In the genomic region with DNA sequence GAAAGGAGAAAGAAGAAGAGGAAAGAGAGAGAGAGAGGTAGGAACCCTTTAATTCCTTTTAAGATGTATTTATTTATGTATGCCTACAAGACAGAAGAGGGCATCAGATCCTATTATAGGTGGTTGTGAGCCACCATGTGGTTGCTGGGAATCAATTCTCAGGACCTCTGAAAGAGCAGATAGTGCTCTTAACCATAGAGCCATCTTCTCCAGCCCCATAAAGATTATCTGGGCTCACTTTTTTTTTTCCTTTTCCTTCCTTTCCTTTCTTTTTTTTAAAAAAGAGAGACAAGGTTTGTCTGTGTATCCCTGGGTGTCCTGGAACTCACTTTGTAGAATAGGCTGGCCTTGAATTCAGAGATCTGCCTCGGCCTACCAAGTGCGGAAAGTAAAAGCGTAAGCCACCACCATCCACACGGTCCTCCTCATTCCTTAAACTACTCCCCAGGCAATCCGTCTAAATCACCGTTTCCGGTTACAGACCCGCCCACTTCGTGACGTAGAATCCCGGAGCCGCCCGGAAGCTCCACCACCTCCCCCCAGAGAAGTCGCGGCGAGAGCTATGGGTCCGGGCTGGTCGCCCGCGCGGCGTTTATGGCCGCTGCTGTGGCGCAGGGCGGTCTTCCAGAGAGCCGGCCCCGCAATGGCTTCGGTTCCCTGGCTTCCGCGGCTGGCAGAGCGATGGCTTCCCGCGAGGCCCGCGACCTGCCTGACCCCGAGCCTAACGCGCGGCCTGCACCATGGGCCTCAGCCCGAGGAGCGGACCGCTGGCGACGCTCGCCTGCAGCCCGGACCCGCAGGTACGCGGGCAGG, we compare ENCODE assay signal across 8 mouse cellular contexts. TPM values are rescaled to one million over a fixed set of nuclear protein-coding genes. Genes with fewer than 3 reads are reported as not detected.
DNase-seq lines count a peak whose midpoint lies in the region; ATAC-seq lines count a peak whose summit lies in the region.

A gene (plus strand): TSS at position 492 of the 813 bp plus-strand sequence.

- H3K4me1 ChIP-seq in lung, embryonic 16.5 days (replicated peaks; ENCODE audit: control insufficient read depth, insufficient read depth, low read length), result peaks cover 9% of the 10 kb centered on the region

- peak; percentile 93 to 98 for ATAC-seq in hematopoietic stem cell, adult 5-6 weeks (replicated peaks in 1 of 2; ENCODE audit: insufficient read depth in 1 of 2, low FRiP score in 2 of 2, low TSS enrichment in 1 of 2, low read depth in 1 of 2, poor library complexity in 2 of 2, severe bottlenecking in 2 of 2)
- peak; percentile 99 for ATAC-seq in lung, embryonic 16.5 days (ENCODE audit: low read depth)

- peak; percentile 70 for DNase-seq in MEL-GATA-1-ER (ENCODE audit: extremely low read depth, low read depth)
- peak; percentile 92 for DNase-seq in cerebellum, adult 8-10 months
- peak; percentile 94 for DNase-seq in forelimb bud, embryonic 11.5 days (ENCODE audit: low read depth, low spot score)
- DNase-seq in layer of hippocampus, adult 9-10 months (ENCODE audit: low spot score), result peak; percentile 92
- DNase-seq in ovary, postnatal 10 days (ENCODE audit: low spot score), result peak; percentile 87
- DNase-seq in thymus, postnatal 10 days (ENCODE audit: low spot score in 2 of 2), result peak; percentile 89 to 92

- H3K36me3 ChIP-seq in lung, embryonic 16.5 days (ENCODE audit: control insufficient read depth, insufficient read depth, low read length), result no peaks in the 10 kb centered on the region

- 0% methylated on average over 49 of the region's 49 CpGs for WGBS in lung, embryonic 16.5 days

- H3K4me2 ChIP-seq in lung, embryonic 16.5 days (ENCODE audit: low read depth, low read length), result peak within 1 kb of the TSS; percentile 84

- peak within 1 kb of the TSS; percentile 99 for H3K9ac ChIP-seq in lung, embryonic 16.5 days (ENCODE audit: low read length)

- H3K27me3 ChIP-seq in lung, embryonic 16.5 days (ENCODE audit: control insufficient read depth, insufficient read depth, low read depth, low read length), result no peaks in the 10 kb centered on the region

- peak within 1 kb of the TSS; percentile 96 for H3K4me3 ChIP-seq in lung, embryonic 16.5 days (ENCODE audit: low read length)

- H3K27ac ChIP-seq in lung, embryonic 16.5 days (ENCODE audit: low read length), result peak within 1 kb of the TSS; percentile 80

- no peaks in the 10 kb centered on the region for H3K9me3 ChIP-seq in lung, embryonic 16.5 days (ENCODE audit: control insufficient read depth, low read length)

RNA-seq across cellular contexts. Expression of the gene that starts here (rescaled TPM):
- 29.0 and 62.0 TPM in 2 replicates for total RNA-seq in hematopoietic stem cell, adult 5-6 weeks (2017)
- 66.4 and 77.4 TPM in 2 replicates for polyA plus RNA-seq in lung, embryonic 16.5 days (2015; fragmentation: Nextera tagmentation; extraction: Ambion mirVana)

Comparison
In these comparisons a context has a peak if more than half of its experiments do, and no peak if none do; other contexts are left out.
1. Peak in every context shown above with its lines: DNase-seq, ATAC-seq, H3K4me3 ChIP-seq and H3K27ac ChIP-seq.